Mouse (Mus musculus) layer of hippocampus, adult 9-10 months (tissue): ENCODE measurements at regions not wholly inside any gene's neighbourhood (a gene's known extent, or its start where the extent isn't known, plus 50 kb on each side); places are given as distances from the start of the nearest gene placed in this dataset.

ENCODE experiments used
- DNase-seq: peaks from one replicate; pipeline ENCODE4 v3.0.0; 2022; ENCODE audit warnings: low spot score

GRCm38 (mm10) chr15:57543985-57544384 is 66.6 kb upstream of the Slc22a22 start:
- no peak for DNase-seq

- DNase-seq, result no peak
These were observed 65.2 kb upstream of the Slc22a22 start for GRCm38 (mm10) chr15:57542630-57543029.

GRCm38 (mm10) chr15:57535514-57535913 is 58.1 kb upstream of the Slc22a22 start:
- DNase-seq, result no peak
